Mouse (Mus musculus): ENCODE measurements around the gene E130311K13Rik. TPM values are rescaled to one million over a fixed set of nuclear protein-coding genes. Genes with fewer than 3 reads are reported as not detected.

The E130311K13Rik gene
- polyA plus RNA-seq, 1 experiment from 2014 or later, result 3.7 TPM

DNA sequence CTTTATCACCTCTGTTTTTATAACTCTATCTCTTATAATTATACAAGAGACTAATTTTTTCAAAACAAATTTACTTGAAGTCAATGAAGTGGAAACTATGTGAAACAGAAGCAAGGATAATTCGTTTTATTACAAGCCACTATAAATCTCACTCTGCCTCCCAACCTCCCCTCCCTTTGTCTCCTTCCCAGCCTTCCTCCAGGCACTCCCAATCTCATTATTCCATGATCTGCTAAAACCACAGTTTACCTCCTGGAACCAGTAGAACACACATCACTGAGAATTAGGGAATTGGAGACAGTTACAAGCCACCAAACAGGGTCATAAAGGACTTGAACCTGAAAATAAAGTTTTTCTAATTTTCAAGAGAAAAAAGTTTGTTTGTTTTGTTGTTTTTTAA, 32.1 kb downstream of the E130311K13Rik start:
- Histone ChIP-seq H3K27ac (ENCODE audit: low read depth, low read length) (no peak overlapping the region), H3K27me3 (replicated peaks; ENCODE audit: control insufficient read depth, insufficient read depth, low read length) (no peaks in the 10 kb centered on the region), H3K9ac (ENCODE audit: low read depth, low read length) (no peak overlapping the region), H3K4me3 (ENCODE audit: low read depth, low read length) (no peak overlapping the region), H3K36me3 (ENCODE audit: control insufficient read depth, insufficient read depth) (no peaks in the 10 kb centered on the region), H3K9me3 (ENCODE audit: control insufficient read depth) (no peaks in the 10 kb centered on the region), H3K4me1 (replicated peaks; ENCODE audit: control insufficient read depth, insufficient read depth, low read length) (no peaks in the 10 kb centered on the region), H3K4me2 (replicated peaks; ENCODE audit: low read depth) (peak overlapping the region; percentile 100; the same call in 1 of the 2 replicates)
- 16% methylated on average over 1 of the region's 1 CpGs for WGBS
- TF ChIP-seq CTCF (IDR thresholded peaks at IDR 0.05; ENCODE audit: low read depth), result no peak
- no peak for ATAC-seq

DNA sequence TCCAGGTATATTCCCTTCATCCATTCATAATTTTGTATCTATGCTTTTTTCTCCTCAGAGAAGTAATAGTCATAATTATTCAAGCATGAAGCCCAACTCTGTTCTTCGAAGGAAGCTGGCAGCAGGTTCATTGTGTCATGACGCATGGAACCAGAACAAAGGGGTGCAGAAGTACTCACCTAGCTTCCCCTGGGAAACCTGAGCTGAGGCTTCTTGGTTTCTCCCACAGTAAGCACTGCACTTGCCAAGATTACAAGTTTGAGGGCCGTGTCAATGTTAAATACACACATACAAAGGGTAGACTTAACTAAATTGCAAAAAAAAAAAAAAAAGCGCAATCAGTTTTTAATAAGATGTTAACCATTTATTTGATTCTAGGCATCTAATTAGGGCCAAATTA, 33.0 kb downstream of the E130311K13Rik start:
- H3K4me3 ChIP-seq (ENCODE audit: low read depth, low read length), result no peak overlapping the region
- ATAC-seq, result no peak
- no peaks in the 10 kb centered on the region for H3K4me1 ChIP-seq (replicated peaks; ENCODE audit: control insufficient read depth, insufficient read depth, low read length)
- H3K36me3 ChIP-seq (ENCODE audit: control insufficient read depth, insufficient read depth), result no peaks in the 10 kb centered on the region
- 94% methylated on average over 4 of the region's 4 CpGs for WGBS
- no peak overlapping the region for H3K4me2 ChIP-seq (replicated peaks; ENCODE audit: low read depth)
- H3K27ac ChIP-seq (ENCODE audit: low read depth, low read length), result no peak overlapping the region
- no peaks in the 10 kb centered on the region for H3K27me3 ChIP-seq (replicated peaks; ENCODE audit: control insufficient read depth, insufficient read depth, low read length)
- no peaks in the 10 kb centered on the region for H3K9me3 ChIP-seq (ENCODE audit: control insufficient read depth)
- H3K9ac ChIP-seq (ENCODE audit: low read depth, low read length), result no peak overlapping the region
- TF ChIP-seq CTCF (IDR thresholded peaks at IDR 0.05; ENCODE audit: low read depth), result no peak

DNA sequence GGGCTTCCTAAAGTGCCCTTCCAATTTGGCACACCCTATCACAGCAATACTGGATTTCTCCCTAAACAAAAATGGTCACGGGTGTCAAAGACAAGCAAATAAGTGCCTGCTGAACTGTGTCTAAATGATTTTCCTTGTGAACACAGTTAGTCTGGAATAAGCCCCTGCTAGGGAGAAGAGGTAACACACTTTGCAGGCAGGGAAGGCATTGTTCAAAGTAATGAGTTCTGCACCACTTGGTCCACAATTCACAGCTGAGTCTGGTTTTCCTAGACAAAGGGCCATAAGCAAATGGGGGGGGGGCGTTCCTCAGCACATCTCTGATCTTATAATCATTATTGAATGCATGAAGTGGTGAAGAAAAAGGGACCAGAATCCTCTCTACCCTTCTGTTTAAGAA, 33.5 kb downstream of the E130311K13Rik start:
- no peak overlapping the region for H3K4me2 ChIP-seq (replicated peaks; ENCODE audit: low read depth)
- no peak overlapping the region for H3K4me3 ChIP-seq (ENCODE audit: low read depth, low read length)
- no peak overlapping the region for H3K9ac ChIP-seq (ENCODE audit: low read depth, low read length)
- TF ChIP-seq CTCF (IDR thresholded peaks at IDR 0.05; ENCODE audit: low read depth), result no peak
- WGBS, result 64% methylated on average over 2 of the region's 2 CpGs
- no peak for ATAC-seq
- H3K27ac ChIP-seq (ENCODE audit: low read depth, low read length), result no peak overlapping the region
- no peaks in the 10 kb centered on the region for H3K27me3 ChIP-seq (replicated peaks; ENCODE audit: control insufficient read depth, insufficient read depth, low read length)
- no peaks in the 10 kb centered on the region for H3K36me3 ChIP-seq (ENCODE audit: control insufficient read depth, insufficient read depth)
- H3K4me1 ChIP-seq (replicated peaks; ENCODE audit: control insufficient read depth, insufficient read depth, low read length), result no peaks in the 10 kb centered on the region
- no peaks in the 10 kb centered on the region for H3K9me3 ChIP-seq (ENCODE audit: control insufficient read depth)

DNA sequence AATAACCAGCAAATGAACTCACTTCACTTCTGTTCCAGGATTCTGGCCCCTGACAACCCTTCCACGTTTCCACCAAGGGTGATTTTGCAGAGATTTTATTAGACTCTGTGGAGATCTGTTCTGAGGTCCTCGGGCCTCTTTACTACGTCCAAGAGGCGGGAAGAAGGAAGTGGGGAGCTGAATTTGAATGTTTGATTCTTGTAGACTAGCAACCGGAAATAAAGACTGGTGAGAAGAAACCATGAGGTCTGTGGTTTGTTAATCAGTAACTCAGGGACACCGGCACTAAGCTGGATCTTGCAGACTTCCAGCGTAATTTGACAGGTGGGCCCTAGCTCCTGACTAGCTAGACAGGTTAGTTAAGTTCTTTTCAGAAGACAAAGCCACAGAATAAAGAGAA, 35.6 kb downstream of the E130311K13Rik start:
- Histone ChIP-seq H3K9ac (ENCODE audit: low read depth, low read length) (no peak overlapping the region), H3K4me3 (ENCODE audit: low read depth, low read length) (peak overlapping the region; percentile 36), H3K4me1 (replicated peaks; ENCODE audit: control insufficient read depth, insufficient read depth, low read length) (no peaks in the 10 kb centered on the region), H3K36me3 (ENCODE audit: control insufficient read depth, insufficient read depth) (no peaks in the 10 kb centered on the region), H3K27me3 (replicated peaks; ENCODE audit: control insufficient read depth, insufficient read depth, low read length) (no peaks in the 10 kb centered on the region), H3K4me2 (replicated peaks; ENCODE audit: low read depth) (peak overlapping the region; percentile 40), H3K9me3 (ENCODE audit: control insufficient read depth) (no peaks in the 10 kb centered on the region), H3K27ac (ENCODE audit: low read depth, low read length) (peak overlapping the region; percentile 77)
- no peak for TF ChIP-seq CTCF (IDR thresholded peaks at IDR 0.05; ENCODE audit: low read depth)
- peak; percentile 90 for ATAC-seq
- WGBS, result 22% methylated on average over 7 of the region's 7 CpGs

GRCm38 (mm10) chr3:63892154-63892553, 37.1 kb downstream of the E130311K13Rik start:
- Histone ChIP-seq H3K27me3 (replicated peaks; ENCODE audit: control insufficient read depth, insufficient read depth, low read length) (no peaks in the 10 kb centered on the region), H3K9me3 (ENCODE audit: control insufficient read depth) (no peaks in the 10 kb centered on the region), H3K4me2 (replicated peaks; ENCODE audit: low read depth) (peak overlapping the region; percentile 40; the same call in 1 of the 2 replicates), H3K27ac (ENCODE audit: low read depth, low read length) (no peak overlapping the region), H3K9ac (ENCODE audit: low read depth, low read length) (no peak overlapping the region), H3K4me1 (replicated peaks; ENCODE audit: control insufficient read depth, insufficient read depth, low read length) (no peaks in the 10 kb centered on the region), H3K36me3 (ENCODE audit: control insufficient read depth, insufficient read depth) (no peaks in the 10 kb centered on the region), H3K4me3 (ENCODE audit: low read depth, low read length) (no peak overlapping the region)
- no peak for ATAC-seq
- no peak for TF ChIP-seq CTCF (IDR thresholded peaks at IDR 0.05; ENCODE audit: low read depth)
- WGBS, result 42% methylated on average over 3 of the region's 3 CpGs

GRCm38 (mm10) chr3:63881065-63881464, 48.2 kb downstream of the E130311K13Rik start:
- H3K4me1 ChIP-seq (replicated peaks; ENCODE audit: control insufficient read depth, insufficient read depth, low read length), result no peaks in the 10 kb centered on the region
- no peaks in the 10 kb centered on the region for H3K9me3 ChIP-seq (ENCODE audit: control insufficient read depth)
- H3K4me2 ChIP-seq (replicated peaks; ENCODE audit: low read depth), result no peak overlapping the region
- TF ChIP-seq CTCF (IDR thresholded peaks at IDR 0.05; ENCODE audit: low read depth), result no peak
- H3K4me3 ChIP-seq (ENCODE audit: low read depth, low read length), result no peak overlapping the region
- H3K36me3 ChIP-seq (ENCODE audit: control insufficient read depth, insufficient read depth), result peaks cover 5% of the 10 kb centered on the region; the same call in 1 of the 2 replicates
- ATAC-seq, result no peak
- no peak overlapping the region for H3K9ac ChIP-seq (ENCODE audit: low read depth, low read length)
- H3K27ac ChIP-seq (ENCODE audit: low read depth, low read length), result no peak overlapping the region
- no peaks in the 10 kb centered on the region for H3K27me3 ChIP-seq (replicated peaks; ENCODE audit: control insufficient read depth, insufficient read depth, low read length)
- 85% methylated on average over 2 of the region's 2 CpGs for WGBS

All from intestine, postnatal 0 days (tissue).